Mouse (Mus musculus) adrenal gland, postnatal 36 days (tissue): ENCODE measurements around the gene Bdkrb2. TPM values are rescaled to one million over a fixed set of nuclear protein-coding genes. Genes with fewer than 3 reads are reported as not detected.

Experiments
- DNase-seq, 2 experiments: peaks; one replicate each; pipeline ENCODE4 v3.0.0; 2021; ENCODE audit warnings: mixed read lengths in 1 of 2
- total RNA-seq, 2 experiments: library from RNA; stranded (reverse); gene quantifications; 2 replicates each; pipeline ENCODE4 v1.2.3; 2021

Gene Bdkrb2
- total RNA-seq, 2 experiments from 2014 or later, result 12.0 to 23.9 TPM

- DNase-seq, result no peak
Observed at GRCm38 (mm10) chr12:105546538-105546937, 16.5 kb upstream of the Bdkrb2 start.

GRCm38 (mm10) chr12:105547151-105547550, 15.9 kb upstream of the Bdkrb2 start:
- no peak for DNase-seq

GRCm38 (mm10) chr12:105548001-105548400, 15.0 kb upstream of the Bdkrb2 start:
- no peak for DNase-seq

- peak; percentile 82 to 87 for DNase-seq
Observed at GRCm38 (mm10) chr12:105548881-105549280, 14.1 kb upstream of the Bdkrb2 start.

GRCm38 (mm10) chr12:105549835-105550802, 12.9 kb upstream of the Bdkrb2 start:
- DNase-seq, result no peak

- no peak for DNase-seq
Observed at GRCm38 (mm10) chr12:105551551-105551989, 11.5 kb upstream of the Bdkrb2 start.

- DNase-seq, result peak in 1 of 2 experiments; percentile 44
Observed at GRCm38 (mm10) chr12:105554151-105554772, 8.8 kb upstream of the Bdkrb2 start.

GRCm38 (mm10) chr12:105555172-105555571, 7.9 kb upstream of the Bdkrb2 start:
- no peak for DNase-seq

GRCm38 (mm10) chr12:105557250-105557925, 5.6 kb upstream of the Bdkrb2 start:
- peak; percentile 44 to 66 for DNase-seq

GRCm38 (mm10) chr12:105561007-105561534, 2.0 kb upstream of the Bdkrb2 start:
- no peak for DNase-seq

GRCm38 (mm10) chr12:105562056-105562820, 788 bp upstream of the Bdkrb2 start:
- DNase-seq, result peak in 1 of 2 experiments; percentile 41

- DNase-seq, result no peak
Observed at GRCm38 (mm10) chr12:105563726-105564275, 775 bp downstream of the Bdkrb2 start.

GRCm38 (mm10) chr12:105565221-105565620, 2.2 kb downstream of the Bdkrb2 start:
- no peak for DNase-seq

- no peak for DNase-seq
Observed at GRCm38 (mm10) chr12:105571867-105572266, 8.8 kb downstream of the Bdkrb2 start.

GRCm38 (mm10) chr12:105572622-105573021, 9.6 kb downstream of the Bdkrb2 start:
- DNase-seq, result no peak

- DNase-seq, result no peak
Observed at GRCm38 (mm10) chr12:105574356-105574755, 11.3 kb downstream of the Bdkrb2 start.

- no peak for DNase-seq
Observed at GRCm38 (mm10) chr12:105580490-105580889, 17.5 kb downstream of the Bdkrb2 start.

- no peak for DNase-seq
Observed at GRCm38 (mm10) chr12:105582486-105582885, 19.5 kb downstream of the Bdkrb2 start.

- peak in 1 of 2 experiments; percentile 35 for DNase-seq
Observed at GRCm38 (mm10) chr12:105583484-105583883, 20.5 kb downstream of the Bdkrb2 start.

- DNase-seq, result peak; percentile 87 to 92
Observed at GRCm38 (mm10) chr12:105584851-105585250, 21.8 kb downstream of the Bdkrb2 start.

GRCm38 (mm10) chr12:105587526-105587925, 24.5 kb downstream of the Bdkrb2 start:
- peak; percentile 44 to 62 for DNase-seq
